In genomic region chr11:117176304-117176703, GRCm38 (mm10) we compare ENCODE assay signal across 8 mouse cellular contexts. TPM values are rescaled to one million over a fixed set of nuclear protein-coding genes. Genes with fewer than 3 reads are reported as not detected.
A peak's percentile ranks its signal among the peaks of the same experiment; 100 is the strongest.
DNase-seq lines count a peak whose midpoint lies in the region; ATAC-seq and TF ChIP-seq lines count a peak whose summit lies in the region.

No protein-coding gene starts in this region.

- DNase-seq in heart, adult 11 months = no peak
- peak; percentile 73 for DNase-seq in CH12.LX (ENCODE audit: extremely low read depth)
- peak; percentile 47 for DNase-seq in cerebellum, adult 9-10 months
- DNase-seq in induced T-regulatory cell, adult 2 months (ENCODE audit: low read depth) = peak; percentile 76
- DNase-seq in lung, postnatal 25 days (ENCODE audit: low spot score) = peak; percentile 29
- DNase-seq in stomach, postnatal 0 days (ENCODE audit: low spot score) = peak; percentile 69
- DNase-seq in layer of hippocampus, adult 11-12 months (ENCODE audit: low spot score) = no peak

- peaks cover 4% of the 10 kb centered on the region for H3K4me1 ChIP-seq in heart, embryonic 16.5 days (ENCODE audit: control insufficient read depth, insufficient read depth, low read length)
- peaks cover 5 to 25% of the 10 kb centered on the region in 2 experiments for H3K4me1 ChIP-seq in CH12.LX (ENCODE audit: control insufficient read depth in 1 of 2, insufficient read depth in 2 of 2)
- no peaks in the 10 kb centered on the region for H3K4me1 ChIP-seq in stomach, postnatal 0 days (replicated peaks; ENCODE audit: control insufficient read depth, insufficient read depth)

- peaks cover 5% of the 10 kb centered on the region; the same call in 1 of the 2 replicates for H3K9me3 ChIP-seq in heart, embryonic 16.5 days (replicated peaks; ENCODE audit: control insufficient read depth, low read length)
- peaks cover 18% of the 10 kb centered on the region for H3K9me3 ChIP-seq in CH12.LX (replicated peaks; ENCODE audit: low read length)
- 0 out of 2 replicates have a peak, but pooled peaks cover 2% of the 10 kb centered on the region for H3K9me3 ChIP-seq in stomach, postnatal 0 days (ENCODE audit: control insufficient read depth, low read length)

- dilution Hi-C loops in CH12.LX (cut with MboI; ENCODE audit: extremely low pct_ligation_motif_present, extremely low pct_unique_long_range_greater_than_20kb, low sequenced_read_pairs) = no loop called here

- no peak overlapping the region for H3K9ac ChIP-seq in heart, embryonic 16.5 days (ENCODE audit: low read length)
- H3K9ac ChIP-seq in CH12.LX (ENCODE audit: insufficient read depth, low read depth) = no peak overlapping the region
- no peak overlapping the region for H3K9ac ChIP-seq in stomach, postnatal 0 days (ENCODE audit: low read length)

- peak; percentile 59 to 87; a peak in 3 of 4 replicates for TF ChIP-seq CTCF in CH12.LX (conservative IDR thresholded peaks at IDR 0.05 in 1 of 2, IDR thresholded peaks at IDR 0.05 in 1 of 2; ENCODE audit: low read depth in 2 of 2, low read length in 2 of 2)
- TF ChIP-seq CTCF in stomach, postnatal 0 days (IDR thresholded peaks at IDR 0.05; ENCODE audit: low read depth) = peak; percentile 74

- TF ChIP-seq RAD21 in CH12.LX (IDR thresholded peaks at IDR 0.05; ENCODE audit: low read depth, low read length) = peak; percentile 44

- H3K4me3 ChIP-seq in heart, embryonic 16.5 days (ENCODE audit: low read length) = no peak overlapping the region
- H3K4me3 ChIP-seq in CH12.LX (replicated peaks in 1 of 3; ENCODE audit: low read depth in 2 of 3, low read length in 2 of 3, poor library complexity in 1 of 3) = no peak overlapping the region
- no peak overlapping the region for H3K4me3 ChIP-seq in stomach, postnatal 0 days (ENCODE audit: low read depth, low read length)

- no peaks in the 10 kb centered on the region for H3K36me3 ChIP-seq in heart, embryonic 16.5 days (ENCODE audit: control insufficient read depth, insufficient read depth)
- H3K36me3 ChIP-seq in CH12.LX (replicated peaks in 1 of 2; ENCODE audit: control insufficient read depth in 1 of 2, insufficient read depth in 1 of 2, low read length in 1 of 2) = no peaks in the 10 kb centered on the region
- H3K36me3 ChIP-seq in stomach, postnatal 0 days (ENCODE audit: control insufficient read depth, insufficient read depth, low read length) = no peaks in the 10 kb centered on the region

- no peak overlapping the region for H3K27ac ChIP-seq in heart, embryonic 16.5 days (ENCODE audit: low read length)
- no peak overlapping the region for H3K27ac ChIP-seq in CH12.LX (ENCODE audit: insufficient read depth, low read depth)
- H3K27ac ChIP-seq in stomach, postnatal 0 days (replicated peaks) = no peak overlapping the region

- H3K79me2 ChIP-seq in CH12.LX (replicated peaks; ENCODE audit: control insufficient read depth, extremely low read depth, insufficient read depth, poor library complexity, severe bottlenecking) = no peaks in the 10 kb centered on the region

- no peak overlapping the region for H3K4me2 ChIP-seq in heart, embryonic 16.5 days (ENCODE audit: low read depth, low read length)
- no peak overlapping the region for H3K4me2 ChIP-seq in CH12.LX (ENCODE audit: insufficient read depth, low read depth, poor library complexity, severe bottlenecking)
- H3K4me2 ChIP-seq in stomach, postnatal 0 days (replicated peaks; ENCODE audit: low read depth) = no peak overlapping the region

- ATAC-seq in heart, embryonic 16.5 days (replicated peaks; ENCODE audit: extremely low read depth, insufficient read depth, low FRiP score) = 0 out of 2 replicates have a peak, but pooled peaks have one; percentile 31
- peak; percentile 38 for ATAC-seq in stomach, postnatal 0 days (ENCODE audit: low FRiP score, low TSS enrichment)

- 29% methylated on average over 5 of the region's 5 CpGs for WGBS in heart, embryonic 16.5 days
- 34% methylated on average over 5 of the region's 5 CpGs for WGBS in stomach, postnatal 0 days

- peaks cover 4% of the 10 kb centered on the region; the same call in 1 of the 2 replicates for H3K27me3 ChIP-seq in heart, embryonic 16.5 days (ENCODE audit: control insufficient read depth, insufficient read depth, low read length)
- peaks cover 19% of the 10 kb centered on the region for H3K27me3 ChIP-seq in CH12.LX (replicated peaks)
- no peaks in the 10 kb centered on the region for H3K27me3 ChIP-seq in stomach, postnatal 0 days (ENCODE audit: control insufficient read depth, insufficient read depth, low read length)

- in situ Hi-C loops in CH12.LX (cut with MboI; ENCODE audit: low pct_ligation_motif_present, low pct_unique_long_range_greater_than_20kb, low sequenced_read_pairs) = loop anchor here (5.0 to 25.0 kb wide), 4 partner anchors 56 to 514 kb away; partner anchors contain the start of genes Cygb and Prcd

- TF ChIP-seq POLR2A in CH12.LX (IDR thresholded peaks at IDR 0.05; ENCODE audit: low read depth, low read length) = no peak

- TF ChIP-seq EP300 in CH12.LX (IDR thresholded peaks at IDR 0.05; ENCODE audit: low read length) = no peak
- no peak for TF ChIP-seq EP300 in stomach, postnatal 0 days (optimal IDR thresholded peaks at IDR 0.05)

TF ChIP-seq in CH12.LX, 34 proteins besides CTCF, POLR2A, EP300 and RAD21:
- TF ChIP-seq BHLHE40 (IDR thresholded peaks at IDR 0.05; ENCODE audit: low read depth, low read length) (peak; percentile 57; the same call in 1 of the 2 replicates), ZNF384 (IDR thresholded peaks at IDR 0.05; ENCODE audit: low read depth, low read length) (no peak), ETS1 (conservative IDR thresholded peaks at IDR 0.05; ENCODE audit: low read depth, low read length) (peak; percentile 34; the same call in 1 of the 2 replicates), KAT2A (IDR thresholded peaks at IDR 0.05; ENCODE audit: insufficient replicate concordance, low read length) (no peak), RCOR1 (conservative IDR thresholded peaks at IDR 0.05; ENCODE audit: low read depth, low read length) (0 out of 2 replicates have a peak, but pooled peaks have one; percentile 28), NRF1 (IDR thresholded peaks at IDR 0.05; ENCODE audit: low read depth, low read length) (no peak), TBP (conservative IDR thresholded peaks at IDR 0.05; ENCODE audit: low read depth, low read length) (no peak), MAZ (IDR thresholded peaks at IDR 0.05; ENCODE audit: low read depth, low read length) (peak; percentile 59), GABPA (IDR thresholded peaks at IDR 0.05; ENCODE audit: insufficient replicate concordance, low read depth, low read length) (no peak), E2F4 (IDR thresholded peaks at IDR 0.05; ENCODE audit: insufficient replicate concordance, low read depth, low read length) (no peak), ZC3H11A (IDR thresholded peaks at IDR 0.05; ENCODE audit: low read depth, low read length) (no peak), CHD1 (IDR thresholded peaks at IDR 0.05; ENCODE audit: low read depth, low read length) (no peak), HCFC1 (IDR thresholded peaks at IDR 0.05; ENCODE audit: low read depth, low read length) (peak; percentile 44; the same call in 1 of the 2 replicates), IRF4 (IDR thresholded peaks at IDR 0.05; ENCODE audit: low read depth, low read length) (peak; percentile 39; the same call in 1 of the 2 replicates), JUN (IDR thresholded peaks at IDR 0.05; ENCODE audit: insufficient read depth, low read depth, low read length) (peak; percentile 29; the same call in 1 of the 2 replicates), SIN3A (IDR thresholded peaks at IDR 0.05; ENCODE audit: low read length) (peak; percentile 49; the same call in 1 of the 2 replicates), TCF12 (IDR thresholded peaks at IDR 0.05; ENCODE audit: low read depth, low read length) (no peak), JUND (conservative IDR thresholded peaks at IDR 0.05; ENCODE audit: low read depth, low read length) (peak; percentile 45; the same call in 1 of the 2 replicates), USF1 (IDR thresholded peaks at IDR 0.05; ENCODE audit: low read depth, low read length) (no peak), ZMIZ1 (IDR thresholded peaks at IDR 0.05; ENCODE audit: low read depth, low read length) (no peak), MEF2A (IDR thresholded peaks at IDR 0.05; ENCODE audit: borderline replicate concordance, low read depth, low read length) (no peak; the same call in 1 of the 2 replicates), SMC3 (IDR thresholded peaks at IDR 0.05; ENCODE audit: low read depth, low read length) (peak; percentile 76), USF2 (conservative IDR thresholded peaks at IDR 0.05; ENCODE audit: low read depth, low read length) (no peak), ELF1 (IDR thresholded peaks at IDR 0.05; ENCODE audit: low read depth, low read length) (peak; percentile 42; the same call in 1 of the 2 replicates), MAX (IDR thresholded peaks at IDR 0.05; ENCODE audit: low read length) (peak; percentile 67), MXI1 (IDR thresholded peaks at IDR 0.05; ENCODE audit: low read depth, low read length) (0 out of 2 replicates have a peak, but pooled peaks have one; percentile 38), NELFE (IDR thresholded peaks at IDR 0.05; ENCODE audit: low read depth, low read length) (no peak), PAX5 (IDR thresholded peaks at IDR 0.05; ENCODE audit: low read length) (no peak), POLR2AphosphoS2 (IDR thresholded peaks at IDR 0.05; ENCODE audit: low read depth, low read length) (no peak), CHD2 (IDR thresholded peaks at IDR 0.05; ENCODE audit: low read length) (no peak), UBTF (IDR thresholded peaks at IDR 0.05; ENCODE audit: low read depth, low read length) (no peak), ZKSCAN1 (IDR thresholded peaks at IDR 0.05; ENCODE audit: borderline replicate concordance, low read depth, low read length) (no peak), MYC (IDR thresholded peaks at IDR 0.05; ENCODE audit: low read depth, low read length) (0 out of 2 replicates have a peak, but pooled peaks have one; percentile 51), MAFK (IDR thresholded peaks at IDR 0.05; ENCODE audit: insufficient replicate concordance, low read length) (no peak)

RNA-seq across cellular contexts. Expression of gene Sept9, which starts 23.2 kb away (rescaled TPM):
- polyA plus RNA-seq in heart, embryonic 16.5 days (2015; fragmentation: Nextera tagmentation; extraction: Ambion mirVana) = 64.3 and 71.0 TPM in 2 replicates
- total RNA-seq in CH12.LX (2012; rRNA removed) = 118 and 128 TPM in 2 replicates
- 47.6 and 48.6 TPM in 2 replicates for total RNA-seq in CH12.LX (2014; rRNA removed)
- 102 and 110 TPM in 2 replicates for polyA plus RNA-seq in CH12.LX (2012; ENCODE audit: insufficient read length, low read depth)
- polyA plus RNA-seq in stomach, postnatal 0 days (2015; fragmentation: Nextera tagmentation; extraction: Ambion mirVana) = 42.9 and 46.2 TPM in 2 replicates

Comparison
In these comparisons a context has a peak if more than half of its experiments do, and no peak if none do; other contexts are left out.
1. DNase-seq: peak in CH12.LX (single experiment), cerebellum, adult 9-10 months (single experiment), induced T-regulatory cell, adult 2 months (single experiment), lung, postnatal 25 days (single experiment) and stomach, postnatal 0 days (single experiment); none in heart, adult 11 months (single experiment) and layer of hippocampus, adult 11-12 months (single experiment).